8 mouse cellular contexts compared by ENCODE assay signal in genomic region chr16:92340612-92341511, GRCm38 (mm10). TPM values are rescaled to one million over a fixed set of nuclear protein-coding genes. Genes with fewer than 3 reads are reported as not detected.
A peak's percentile ranks its signal among the peaks of the same experiment; 100 is the strongest.
DNase-seq lines count a peak whose midpoint lies in the region; ATAC-seq and TF ChIP-seq lines count a peak whose summit lies in the region.

No protein-coding gene starts in this region.

- H3K9me3 ChIP-seq in embryonic facial prominence, embryonic 14.5 days (ENCODE audit: control insufficient read depth, low read length) = no peaks in the 10 kb centered on the region
- no peaks in the 10 kb centered on the region for H3K9me3 ChIP-seq in heart, embryonic 13.5 days
- H3K9me3 ChIP-seq in liver, embryonic 14.5 days (ENCODE audit: control insufficient read depth, low read length) = no peaks in the 10 kb centered on the region
- H3K9me3 ChIP-seq in neural tube, embryonic 11.5 days (ENCODE audit: control insufficient read depth, low read length) = no peaks in the 10 kb centered on the region
- H3K9me3 ChIP-seq in stomach, postnatal 0 days (ENCODE audit: control insufficient read depth, low read length) = no peaks in the 10 kb centered on the region

- DNase-seq in CD4-positive helper T cell, adult 2 months (ENCODE audit: low read depth, low spot score) = peak; percentile 52
- peak; percentile 85 for DNase-seq in embryonic facial prominence, embryonic 14.5 days (ENCODE audit: low spot score)
- peak; percentile 83 for DNase-seq in kidney, postnatal 10 days
- DNase-seq in liver, embryonic 14.5 days (ENCODE audit: low read depth in 3 of 3, low spot score in 3 of 3) = peak; percentile 63 to 67 (median 65)
- peak; percentile 80 for DNase-seq in neural tube, embryonic 11.5 days (ENCODE audit: low spot score)
- peak; percentile 75 for DNase-seq in stomach, postnatal 0 days (ENCODE audit: low spot score)

- 26% methylated on average over 27 of the region's 27 CpGs for WGBS in embryonic facial prominence, embryonic 14.5 days
- 12% methylated on average over 27 of the region's 27 CpGs for WGBS in heart, embryonic 13.5 days
- 22% methylated on average over 27 of the region's 27 CpGs for WGBS in liver, embryonic 14.5 days (ENCODE audit: insufficient replicate concordance)
- 31% methylated on average over 27 of the region's 27 CpGs for WGBS in neural tube, embryonic 11.5 days
- WGBS in stomach, postnatal 0 days = 27% methylated on average over 27 of the region's 27 CpGs

- H3K9ac ChIP-seq in embryonic facial prominence, embryonic 14.5 days (ENCODE audit: low read depth, low read length) = no peak overlapping the region
- H3K9ac ChIP-seq in heart, embryonic 13.5 days = peak overlapping the region; percentile 53
- H3K9ac ChIP-seq in liver, embryonic 14.5 days (replicated peaks) = no peak overlapping the region; the same call in 1 of the 2 replicates
- H3K9ac ChIP-seq in neural tube, embryonic 11.5 days (ENCODE audit: low read length) = no peak overlapping the region
- no peak overlapping the region for H3K9ac ChIP-seq in stomach, postnatal 0 days (ENCODE audit: low read length)

- H3K4me2 ChIP-seq in embryonic facial prominence, embryonic 14.5 days (ENCODE audit: low read depth, low read length) = peak overlapping the region; percentile 40
- H3K4me2 ChIP-seq in heart, embryonic 13.5 days = peak overlapping the region; percentile 69
- peak overlapping the region; percentile 61 for H3K4me2 ChIP-seq in liver, embryonic 14.5 days (ENCODE audit: low read depth)
- peak overlapping the region; percentile 24; the same call in 1 of the 2 replicates for H3K4me2 ChIP-seq in neural tube, embryonic 11.5 days (ENCODE audit: low read depth)
- peak overlapping the region; percentile 46 for H3K4me2 ChIP-seq in stomach, postnatal 0 days (replicated peaks; ENCODE audit: low read depth)

- no peak overlapping the region for H3K27ac ChIP-seq in bone marrow macrophage, adult 2 months (ENCODE audit: insufficient read depth, low read depth, low read length)
- H3K27ac ChIP-seq in embryonic facial prominence, embryonic 14.5 days (replicated peaks; ENCODE audit: low read depth, low read length) = no peak overlapping the region
- peak overlapping the region; percentile 89 for H3K27ac ChIP-seq in heart, embryonic 13.5 days (replicated peaks)
- H3K27ac ChIP-seq in liver, embryonic 14.5 days = no peak overlapping the region
- H3K27ac ChIP-seq in neural tube, embryonic 11.5 days (ENCODE audit: low read depth, low read length) = no peak overlapping the region
- H3K27ac ChIP-seq in stomach, postnatal 0 days (replicated peaks) = 0 out of 2 replicates have a peak overlapping the region, but pooled peaks have one; percentile 2

- TF ChIP-seq POLR2A in bone marrow macrophage, adult 2 months (IDR thresholded peaks at IDR 0.05; ENCODE audit: borderline replicate concordance, low read depth, low read length) = no peak

- H3K4me3 ChIP-seq in bone marrow macrophage, adult 2 months (ENCODE audit: insufficient read depth, low read length) = peak overlapping the region; percentile 40
- H3K4me3 ChIP-seq in embryonic facial prominence, embryonic 14.5 days (ENCODE audit: low read depth, low read length) = 0 out of 2 replicates have a peak overlapping the region, but pooled peaks have one; percentile 2
- H3K4me3 ChIP-seq in heart, embryonic 13.5 days = peak overlapping the region; percentile 44
- peak overlapping the region; percentile 41 to 64 for H3K4me3 ChIP-seq in liver, embryonic 14.5 days (ENCODE audit: insufficient read depth in 1 of 2, low read depth in 2 of 2, low read length in 2 of 2)
- H3K4me3 ChIP-seq in neural tube, embryonic 11.5 days (ENCODE audit: low read depth, low read length) = 0 out of 2 replicates have a peak overlapping the region, but pooled peaks have one; percentile 18
- H3K4me3 ChIP-seq in stomach, postnatal 0 days (ENCODE audit: low read depth, low read length) = peak overlapping the region; percentile 17; the same call in 1 of the 2 replicates

- peaks cover 4% of the 10 kb centered on the region; the same call in 1 of the 2 replicates for H3K27me3 ChIP-seq in embryonic facial prominence, embryonic 14.5 days (replicated peaks; ENCODE audit: control insufficient read depth, insufficient read depth, low read length)
- H3K27me3 ChIP-seq in heart, embryonic 13.5 days (replicated peaks) = 0 out of 2 replicates have a peak, but pooled peaks cover 2% of the 10 kb centered on the region
- H3K27me3 ChIP-seq in liver, embryonic 14.5 days (ENCODE audit: control insufficient read depth, insufficient read depth, low read length) = no peaks in the 10 kb centered on the region
- H3K27me3 ChIP-seq in neural tube, embryonic 11.5 days (ENCODE audit: control insufficient read depth, insufficient read depth, low read length) = no peaks in the 10 kb centered on the region
- no peaks in the 10 kb centered on the region for H3K27me3 ChIP-seq in stomach, postnatal 0 days (ENCODE audit: control insufficient read depth, insufficient read depth, low read length)

- H3K4me1 ChIP-seq in bone marrow macrophage, adult 2 months (ENCODE audit: control insufficient read depth, insufficient read depth, low read length) = no peaks in the 10 kb centered on the region
- H3K4me1 ChIP-seq in embryonic facial prominence, embryonic 14.5 days (ENCODE audit: control insufficient read depth, insufficient read depth, low read length) = no peaks in the 10 kb centered on the region
- H3K4me1 ChIP-seq in heart, embryonic 13.5 days = peaks cover 44% of the 10 kb centered on the region
- peaks cover 11 to 27% of the 10 kb centered on the region in 2 experiments for H3K4me1 ChIP-seq in liver, embryonic 14.5 days (replicated peaks; ENCODE audit: control insufficient read depth in 2 of 2, insufficient read depth in 2 of 2, low read length in 1 of 2)
- no peaks in the 10 kb centered on the region for H3K4me1 ChIP-seq in neural tube, embryonic 11.5 days (ENCODE audit: control insufficient read depth, insufficient read depth, low read length)
- no peaks in the 10 kb centered on the region for H3K4me1 ChIP-seq in stomach, postnatal 0 days (replicated peaks; ENCODE audit: control insufficient read depth, insufficient read depth)

- peak; percentile 64; the same call in 1 of the 2 replicates for TF ChIP-seq EP300 in liver, embryonic 14.5 days (IDR thresholded peaks at IDR 0.05; ENCODE audit: low read depth)
- no peak for TF ChIP-seq EP300 in stomach, postnatal 0 days (optimal IDR thresholded peaks at IDR 0.05)

- peak; percentile 93 for TF ChIP-seq CTCF in bone marrow macrophage, adult 2 months (IDR thresholded peaks at IDR 0.05; ENCODE audit: low read depth, low read length)
- TF ChIP-seq CTCF in liver, embryonic 14.5 days (IDR thresholded peaks at IDR 0.05; ENCODE audit: low read depth) = peak; percentile 85
- TF ChIP-seq CTCF in stomach, postnatal 0 days (IDR thresholded peaks at IDR 0.05; ENCODE audit: low read depth) = peak; percentile 86

- H3K36me3 ChIP-seq in embryonic facial prominence, embryonic 14.5 days (ENCODE audit: control insufficient read depth, insufficient read depth, low read length) = no peaks in the 10 kb centered on the region
- no peaks in the 10 kb centered on the region for H3K36me3 ChIP-seq in heart, embryonic 13.5 days
- H3K36me3 ChIP-seq in liver, embryonic 14.5 days (replicated peaks; ENCODE audit: control insufficient read depth, insufficient read depth, low read depth) = no peaks in the 10 kb centered on the region
- no peaks in the 10 kb centered on the region for H3K36me3 ChIP-seq in neural tube, embryonic 11.5 days (ENCODE audit: control insufficient read depth, insufficient read depth, low read length)
- no peaks in the 10 kb centered on the region for H3K36me3 ChIP-seq in stomach, postnatal 0 days (ENCODE audit: control insufficient read depth, insufficient read depth, low read length)

- ATAC-seq in embryonic facial prominence, embryonic 14.5 days (ENCODE audit: low read depth) = peak; percentile 79
- peak; percentile 49 for ATAC-seq in heart, embryonic 13.5 days (ENCODE audit: extremely low read depth, insufficient number of reproducible peaks, low FRiP score, low TSS enrichment)
- peak; percentile 82 for ATAC-seq in liver, embryonic 14.5 days (ENCODE audit: insufficient read depth)
- ATAC-seq in neural tube, embryonic 11.5 days (ENCODE audit: insufficient read depth, low FRiP score, low TSS enrichment) = peak; percentile 73
- peak; percentile 67 for ATAC-seq in stomach, postnatal 0 days (ENCODE audit: low FRiP score, low TSS enrichment)

RNA-seq across cellular contexts. Expression of gene Kcne1, which starts 18.4 kb away (rescaled TPM):
- not detected in 2 replicates for polyA plus RNA-seq in bone marrow macrophage, adult 2 months (2012; ENCODE audit: insufficient read depth, insufficient read length, missing spikeins)
- polyA plus RNA-seq in embryonic facial prominence, embryonic 14.5 days (2014; fragmentation: Nextera tagmentation; extraction: Ambion mirVana) = 0.21 TPM in 1 of 2 replicates, not detected in the other
- polyA plus RNA-seq in heart, embryonic 13.5 days (2015; fragmentation: Nextera tagmentation; extraction: Ambion mirVana) = 105 and 125 TPM in 2 replicates
- not detected in 2 replicates for polyA plus RNA-seq in liver, embryonic 14.5 days (2012; rRNA removed)
- not detected in 2 replicates for polyA plus RNA-seq in liver, embryonic 14.5 days (2014; fragmentation: Nextera tagmentation; extraction: Ambion mirVana)
- 0.15 and 0.54 TPM in 2 replicates for polyA plus RNA-seq in neural tube, embryonic 11.5 days (2014; fragmentation: Nextera tagmentation; extraction: Ambion mirVana)
- polyA plus RNA-seq in stomach, postnatal 0 days (2015; fragmentation: Nextera tagmentation; extraction: Ambion mirVana) = 20.3 and 20.8 TPM in 2 replicates

RNA-seq across cellular contexts. Expression of gene Fam243, which starts 19.6 kb away (rescaled TPM):
- not detected in 2 replicates for polyA plus RNA-seq in bone marrow macrophage, adult 2 months (2012; ENCODE audit: insufficient read depth, insufficient read length, missing spikeins)
- polyA plus RNA-seq in embryonic facial prominence, embryonic 14.5 days (2014; fragmentation: Nextera tagmentation; extraction: Ambion mirVana) = not detected in 2 replicates
- polyA plus RNA-seq in heart, embryonic 13.5 days (2015; fragmentation: Nextera tagmentation; extraction: Ambion mirVana) = not detected in 2 replicates
- 0.01 and 0.02 TPM in 2 replicates for polyA plus RNA-seq in liver, embryonic 14.5 days (2012; rRNA removed)
- not detected in 2 replicates for polyA plus RNA-seq in liver, embryonic 14.5 days (2014; fragmentation: Nextera tagmentation; extraction: Ambion mirVana)
- not detected in 2 replicates for polyA plus RNA-seq in neural tube, embryonic 11.5 days (2014; fragmentation: Nextera tagmentation; extraction: Ambion mirVana)
- polyA plus RNA-seq in stomach, postnatal 0 days (2015; fragmentation: Nextera tagmentation; extraction: Ambion mirVana) = not detected in 2 replicates

RNA-seq across cellular contexts. Expression of gene Smim11, which starts 39.8 kb away (rescaled TPM):
- 68.3 and 95.1 TPM in 2 replicates for polyA plus RNA-seq in bone marrow macrophage, adult 2 months (2012; ENCODE audit: insufficient read depth, insufficient read length, missing spikeins)
- polyA plus RNA-seq in embryonic facial prominence, embryonic 14.5 days (2014; fragmentation: Nextera tagmentation; extraction: Ambion mirVana) = 131 and 155 TPM in 2 replicates
- polyA plus RNA-seq in heart, embryonic 13.5 days (2015; fragmentation: Nextera tagmentation; extraction: Ambion mirVana) = 101 and 111 TPM in 2 replicates
- polyA plus RNA-seq in liver, embryonic 14.5 days (2012; rRNA removed) = 15.4 and 24.8 TPM in 2 replicates
- polyA plus RNA-seq in liver, embryonic 14.5 days (2014; fragmentation: Nextera tagmentation; extraction: Ambion mirVana) = 53.1 and 58.9 TPM in 2 replicates
- 107 and 110 TPM in 2 replicates for polyA plus RNA-seq in neural tube, embryonic 11.5 days (2014; fragmentation: Nextera tagmentation; extraction: Ambion mirVana)
- polyA plus RNA-seq in stomach, postnatal 0 days (2015; fragmentation: Nextera tagmentation; extraction: Ambion mirVana) = 119 and 122 TPM in 2 replicates

RNA-seq across cellular contexts. Expression of gene Kcne2, which starts 48.7 kb away (rescaled TPM):
- polyA plus RNA-seq in bone marrow macrophage, adult 2 months (2012; ENCODE audit: insufficient read depth, insufficient read length, missing spikeins) = not detected in 2 replicates
- 0.12 and 2.3 TPM in 2 replicates for polyA plus RNA-seq in embryonic facial prominence, embryonic 14.5 days (2014; fragmentation: Nextera tagmentation; extraction: Ambion mirVana)
- polyA plus RNA-seq in heart, embryonic 13.5 days (2015; fragmentation: Nextera tagmentation; extraction: Ambion mirVana) = 1.2 and 1.3 TPM in 2 replicates
- polyA plus RNA-seq in liver, embryonic 14.5 days (2012; rRNA removed) = not detected in 2 replicates
- polyA plus RNA-seq in liver, embryonic 14.5 days (2014; fragmentation: Nextera tagmentation; extraction: Ambion mirVana) = not detected in 2 replicates
- polyA plus RNA-seq in neural tube, embryonic 11.5 days (2014; fragmentation: Nextera tagmentation; extraction: Ambion mirVana) = 0.13 and 0.24 TPM in 2 replicates
- polyA plus RNA-seq in stomach, postnatal 0 days (2015; fragmentation: Nextera tagmentation; extraction: Ambion mirVana) = 29.8 and 37.9 TPM in 2 replicates

Comparison
In these comparisons a context has a peak if more than half of its experiments do, and no peak if none do; other contexts are left out.
1. H3K27ac ChIP-seq: peak in heart, embryonic 13.5 days (single experiment) and stomach, postnatal 0 days (single experiment); none in bone marrow macrophage, adult 2 months (single experiment), embryonic facial prominence, embryonic 14.5 days (single experiment), liver, embryonic 14.5 days (single experiment) and neural tube, embryonic 11.5 days (single experiment).
2. H3K4me3 ChIP-seq: peak in every context shown above with its lines; median percentile 52 in liver, embryonic 14.5 days; 44 in heart, embryonic 13.5 days; 40 in bone marrow macrophage, adult 2 months; 18 in neural tube, embryonic 11.5 days; 17 in stomach, postnatal 0 days; 2 in embryonic facial prominence, embryonic 14.5 days.
3. RNA of gene Kcne1, which starts 18.4 kb away (polyA plus RNA-seq): 105 to 125 TPM in heart, embryonic 13.5 days and 20.3 to 20.8 TPM in stomach, postnatal 0 days; 0.15 to 0.54 TPM in neural tube, embryonic 11.5 days, 0.21 TPM in embryonic facial prominence, embryonic 14.5 days, not detected in liver, embryonic 14.5 days and not detected in bone marrow macrophage, adult 2 months; every median in the first group is over 10 times any median in the second.
4. Peak in every context shown above with its lines, with median percentiles within 50 percentile points of each other: DNase-seq, CTCF ChIP-seq, ATAC-seq and H3K4me2 ChIP-seq.